In genomic region chr1:176812491-176813291, GRCm38 (mm10) we compare ENCODE assay signal across 8 mouse cellular contexts. TPM values are rescaled to one million over a fixed set of nuclear protein-coding genes. Genes with fewer than 3 reads are reported as not detected.
DNase-seq lines count a peak whose midpoint lies in the region; ATAC-seq and TF ChIP-seq lines count a peak whose summit lies in the region.

No protein-coding gene starts in this region.

- H3K79me2 ChIP-seq in macrophage (ENCODE audit: inconsistent target): peaks cover 87% of the 10 kb centered on the region

- ATAC-seq in heart, embryonic 13.5 days (ENCODE audit: extremely low read depth, insufficient number of reproducible peaks, low FRiP score, low TSS enrichment): no peak
- no peak for ATAC-seq in forebrain, postnatal 0 days
- ATAC-seq in megakaryocyte-erythroid progenitor cell, adult 5-6 weeks (replicated peaks; ENCODE audit: low FRiP score, low TSS enrichment, poor library complexity, severe bottlenecking): no peak
- no peak for ATAC-seq in granulocyte monocyte progenitor cell, adult 5-6 weeks (replicated peaks; ENCODE audit: poor library complexity, severe bottlenecking)
- ATAC-seq in megakaryocyte progenitor cell, adult 5-6 weeks (replicated peaks; ENCODE audit: poor library complexity): no peak

- DNase-seq in heart, postnatal 10 days: no peak
- peak; percentile 17 for DNase-seq in forebrain, postnatal 0 days

- H3K9me3 ChIP-seq in heart, embryonic 13.5 days: no peaks in the 10 kb centered on the region
- no peaks in the 10 kb centered on the region for H3K9me3 ChIP-seq in ES-Bruce4 (replicated peaks; ENCODE audit: control insufficient read depth, insufficient read depth, low read length, poor library complexity, severe bottlenecking)
- H3K9me3 ChIP-seq in forebrain, postnatal 0 days (ENCODE audit: low read length): no peaks in the 10 kb centered on the region

- no peak for TF ChIP-seq CTCF in ES-Bruce4 (IDR thresholded peaks at IDR 0.05; ENCODE audit: low read depth, low read length)
- TF ChIP-seq CTCF in forebrain, postnatal 0 days (IDR thresholded peaks at IDR 0.05; ENCODE audit: low read depth): no peak

- H3K36me3 ChIP-seq in heart, embryonic 13.5 days: no peaks in the 10 kb centered on the region
- H3K36me3 ChIP-seq in ES-Bruce4 (ENCODE audit: control insufficient read depth, insufficient read depth, low read length, poor library complexity, severe bottlenecking) (no peaks in the 10 kb centered on the region), macrophage (ENCODE audit: inconsistent target) (no peaks in the 10 kb centered on the region)
- H3K36me3 ChIP-seq in forebrain, postnatal 0 days (ENCODE audit: insufficient read depth): no peaks in the 10 kb centered on the region

- intact Hi-C loops in heart, postnatal 10 days (cut with DNase I): no loop called here

- no peak for TF ChIP-seq EP300 in ES-Bruce4 (IDR thresholded peaks at IDR 0.05; ENCODE audit: insufficient read depth, low read depth, low read length)

- H3K4me3 ChIP-seq in heart, embryonic 13.5 days: peak overlapping the region; percentile 96
- peak overlapping the region; percentile 72 for H3K4me3 ChIP-seq in ES-Bruce4 (ENCODE audit: low read depth, low read length)
- peak overlapping the region; percentile 89 for H3K4me3 ChIP-seq in forebrain, postnatal 0 days (ENCODE audit: low read depth, low read length)
- H3K4me3 ChIP-seq in macrophage (ENCODE audit: inconsistent target): peak overlapping the region; percentile 79

- no peaks in the 10 kb centered on the region for H3K27me3 ChIP-seq in heart, embryonic 13.5 days (replicated peaks)
- H3K27me3 ChIP-seq in ES-Bruce4 (ENCODE audit: control insufficient read depth, insufficient read depth, low read length, poor library complexity, severe bottlenecking): no peaks in the 10 kb centered on the region
- no peaks in the 10 kb centered on the region for H3K27me3 ChIP-seq in forebrain, postnatal 0 days (ENCODE audit: insufficient read depth, low read length)

- peak overlapping the region; percentile 99 for H3K27ac ChIP-seq in heart, embryonic 13.5 days (replicated peaks)
- H3K27ac ChIP-seq in ES-Bruce4 (ENCODE audit: insufficient read depth, low read length) (no peak overlapping the region), macrophage (peak overlapping the region; percentile 91)
- peak overlapping the region; percentile 100 for H3K27ac ChIP-seq in forebrain, postnatal 0 days (ENCODE audit: low read depth, low read length)

- 10% methylated on average over 11 of the region's 11 CpGs for WGBS in heart, embryonic 13.5 days
- 9% methylated on average over 11 of the region's 11 CpGs for WGBS in forebrain, postnatal 0 days
- WGBS in macrophage (ENCODE audit: missing documents): 7% methylated on average over 11 of the region's 11 CpGs

- peaks cover 31% of the 10 kb centered on the region for H3K4me1 ChIP-seq in heart, embryonic 13.5 days
- H3K4me1 ChIP-seq in ES-Bruce4 (ENCODE audit: control insufficient read depth, insufficient read depth, low read length): no peaks in the 10 kb centered on the region
- peaks cover 21% of the 10 kb centered on the region for H3K4me1 ChIP-seq in forebrain, postnatal 0 days (ENCODE audit: insufficient read depth)

- no peak for TF ChIP-seq POLR2A in ES-Bruce4 (IDR thresholded peaks at IDR 0.05; ENCODE audit: insufficient read depth, low read length)

- peak overlapping the region; percentile 78 for H3K4me2 ChIP-seq in heart, embryonic 13.5 days
- H3K4me2 ChIP-seq in forebrain, postnatal 0 days (ENCODE audit: low read depth): peak overlapping the region; percentile 68

- peak overlapping the region; percentile 98 for H3K9ac ChIP-seq in heart, embryonic 13.5 days
- H3K9ac ChIP-seq in ES-Bruce4 (ENCODE audit: low read depth, poor library complexity, severe bottlenecking): peak overlapping the region; percentile 59
- H3K9ac ChIP-seq in forebrain, postnatal 0 days: peak overlapping the region; percentile 98

RNA-seq across cellular contexts. Expression of gene Cep170, which starts 1.2 kb away (rescaled TPM):
- 18.9 and 19.8 TPM in 2 replicates for polyA plus RNA-seq in heart, embryonic 13.5 days (2015; fragmentation: Nextera tagmentation; extraction: Ambion mirVana)
- total RNA-seq in heart, postnatal 10 days (2021): 10 to 100 TPM; 30.6 to 39.1 TPM
- polyA plus RNA-seq in ES-Bruce4 (2011; ENCODE audit: insufficient read depth, insufficient read length, low read depth, missing spikeins): 19.7 and 24.5 TPM in 2 replicates
- total RNA-seq in forebrain, postnatal 0 days (2014; rRNA removed): 189 and 233 TPM in 2 replicates
- polyA plus RNA-seq in forebrain, postnatal 0 days (2015; fragmentation: Nextera tagmentation; extraction: Ambion mirVana): 82.1 and 99.6 TPM in 2 replicates
- 100 to 1,000 TPM in 21 of 26 experiments, 10 to 100 TPM in 5; 50.2 to 314 (median 236) TPM for total RNA-seq in macrophage (2018; cell fraction: chromatin; rRNA removed)
- 10 to 100 TPM; 26.3 to 74.1 (median 57.0) TPM for total RNA-seq in macrophage (2018; cell fraction: cytosol; rRNA removed)
- 100 to 1,000 TPM in 22 of 26 experiments, 10 to 100 TPM in 4; 47.9 to 313 (median 152) TPM for total RNA-seq in macrophage (2018; cell fraction: nucleus; rRNA removed)
- 31.7 to 45.2 TPM (median 34.6 TPM) in 3 replicates for polyA plus RNA-seq in macrophage (2018)
- 29.8 and 38.4 TPM in 2 replicates for total RNA-seq in megakaryocyte-erythroid progenitor cell, adult 5-6 weeks (2014; fragmentation: Nextera tagmentation)
- 28.0 and 35.7 TPM in 2 replicates for total RNA-seq in megakaryocyte-erythroid progenitor cell, adult 5-6 weeks (2017)
- 39.6 and 41.9 TPM in 2 replicates for total RNA-seq in granulocyte monocyte progenitor cell, adult 5-6 weeks (2014; fragmentation: Nextera tagmentation)
- total RNA-seq in granulocyte monocyte progenitor cell, adult 5-6 weeks (2017): 33.1 and 40.9 TPM in 2 replicates
- total RNA-seq in megakaryocyte progenitor cell, adult 5-6 weeks (2015): 32.9 and 42.4 TPM in 2 replicates
- total RNA-seq in megakaryocyte progenitor cell, adult 5-6 weeks (2017): 28.2 and 32.0 TPM in 2 replicates

RNA-seq across cellular contexts. Expression of gene Sdccag8, which starts 1.8 kb away (rescaled TPM):
- polyA plus RNA-seq in heart, embryonic 13.5 days (2015; fragmentation: Nextera tagmentation; extraction: Ambion mirVana): 8.7 and 10.6 TPM in 2 replicates
- 1 to 10 TPM; 4.2 to 5.3 TPM for total RNA-seq in heart, postnatal 10 days (2021)
- polyA plus RNA-seq in ES-Bruce4 (2011; ENCODE audit: insufficient read depth, insufficient read length, low read depth, missing spikeins): 5.1 and 5.9 TPM in 2 replicates
- total RNA-seq in forebrain, postnatal 0 days (2014; rRNA removed): 14.0 and 15.7 TPM in 2 replicates
- polyA plus RNA-seq in forebrain, postnatal 0 days (2015; fragmentation: Nextera tagmentation; extraction: Ambion mirVana): 32.8 and 33.6 TPM in 2 replicates
- 100 to 1,000 TPM in 20 of 26 experiments, 10 to 100 TPM in 6; 19.6 to 230 (median 169) TPM for total RNA-seq in macrophage (2018; cell fraction: chromatin; rRNA removed)
- total RNA-seq in macrophage (2018; cell fraction: cytosol; rRNA removed): 10 to 100 TPM; 12.2 to 27.5 (median 20.8) TPM
- 100 to 1,000 TPM in 2 of 26 experiments, 10 to 100 TPM in 24; 12.3 to 130 (median 61.5) TPM for total RNA-seq in macrophage (2018; cell fraction: nucleus; rRNA removed)
- polyA plus RNA-seq in macrophage (2018): 13.2 to 28.0 TPM (median 16.9 TPM) in 3 replicates
- 4.9 and 11.9 TPM in 2 replicates for total RNA-seq in megakaryocyte-erythroid progenitor cell, adult 5-6 weeks (2014; fragmentation: Nextera tagmentation)
- total RNA-seq in megakaryocyte-erythroid progenitor cell, adult 5-6 weeks (2017): 11.3 and 26.9 TPM in 2 replicates
- total RNA-seq in granulocyte monocyte progenitor cell, adult 5-6 weeks (2014; fragmentation: Nextera tagmentation): 10.5 and 15.8 TPM in 2 replicates
- 20.6 and 23.4 TPM in 2 replicates for total RNA-seq in granulocyte monocyte progenitor cell, adult 5-6 weeks (2017)
- total RNA-seq in megakaryocyte progenitor cell, adult 5-6 weeks (2015): 9.4 and 12.8 TPM in 2 replicates
- 23.2 and 25.4 TPM in 2 replicates for total RNA-seq in megakaryocyte progenitor cell, adult 5-6 weeks (2017)
